Mouse (Mus musculus): ENCODE measurements around the gene Ttll1.

DNA sequence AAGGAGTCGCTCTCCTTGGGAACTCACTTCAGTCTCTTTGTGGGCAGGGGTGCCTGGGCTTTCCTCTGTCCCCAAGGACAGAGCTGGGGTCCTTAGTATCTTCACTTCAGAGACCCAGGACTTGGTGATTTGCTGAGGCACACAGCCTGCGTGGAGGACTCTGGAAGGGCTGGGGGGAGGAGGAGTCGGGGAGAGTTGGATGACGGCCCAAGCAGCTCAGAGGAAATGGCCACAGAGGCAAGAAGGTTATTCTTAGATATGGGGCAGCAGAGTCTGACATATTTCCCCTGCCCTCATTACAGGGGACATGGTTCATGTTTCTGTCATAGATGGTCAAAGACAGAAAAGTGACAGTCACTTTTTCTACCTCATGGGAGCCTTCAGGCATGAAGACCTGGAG is 29.2 kb upstream of the Ttll1 start:
- TF ChIP-seq POLR2A (IDR thresholded peaks at IDR 0.05; ENCODE audit: control insufficient read depth, low read depth, low read length) (no peak), CTCF (IDR thresholded peaks at IDR 0.05; ENCODE audit: control insufficient read depth, insufficient read depth, insufficient replicate concordance, low read depth, low read length) (no peak)
